Comparison of ENCODE assay signal across 9 mouse cellular contexts in genomic region chr7:4899649-4900522, GRCm38 (mm10). TPM values are rescaled to one million over a fixed set of nuclear protein-coding genes. Genes with fewer than 3 reads are reported as not detected.
DNase-seq lines count a peak whose midpoint lies in the region; ATAC-seq and TF ChIP-seq lines count a peak whose summit lies in the region.
"Had no signal": no experiment of that assay in that cellular context is flagged by ENCODE, and none has a peak within 500 bp of the region (broad histone marks: within the 10 kb centered on the region; RNA-seq: fewer than 3 reads in every experiment).

No protein-coding gene starts in this region.

- H3K4me3 ChIP-seq in ES-E14 (ENCODE audit: insufficient read depth in 1 of 2, low read depth in 1 of 2, low read length in 2 of 2, poor library complexity in 1 of 2, severe bottlenecking in 1 of 2): peak overlapping the region; percentile 47 to 59
- H3K4me3 ChIP-seq in forebrain, embryonic 13.5 days: peak overlapping the region; percentile 25
- peak overlapping the region; percentile 23 for H3K4me3 ChIP-seq in intestine, embryonic 15.5 days (replicated peaks)

- H3K36me3 ChIP-seq in ES-E14 (ENCODE audit: control insufficient read depth, insufficient read depth, low read length, poor library complexity, severe bottlenecking): 0 out of 2 replicates have a peak, but pooled peaks cover 3% of the 10 kb centered on the region
- no peaks in the 10 kb centered on the region for H3K36me3 ChIP-seq in forebrain, embryonic 13.5 days (ENCODE audit: poor library complexity, severe bottlenecking)
- H3K36me3 ChIP-seq in intestine, embryonic 15.5 days: no peaks in the 10 kb centered on the region

- peaks cover 15% of the 10 kb centered on the region; the same call in 1 of the 2 replicates for H3K27me3 ChIP-seq in forebrain, embryonic 13.5 days
- H3K27me3 ChIP-seq in intestine, embryonic 15.5 days (replicated peaks): 0 out of 2 replicates have a peak, but pooled peaks cover 4% of the 10 kb centered on the region

- 6% methylated on average over 19 of the region's 19 CpGs for whole genome bisulfite sequencing in forebrain, embryonic 13.5 days
- WGBS in intestine, embryonic 15.5 days: 9% methylated on average over 19 of the region's 19 CpGs

- H3K27ac ChIP-seq in ES-E14 (ENCODE audit: insufficient read depth, low read depth, low read length, poor library complexity, severe bottlenecking): peak overlapping the region; percentile 80; the same call in 1 of the 2 replicates
- H3K27ac ChIP-seq in forebrain, embryonic 13.5 days: no peak overlapping the region
- no peak overlapping the region for H3K27ac ChIP-seq in intestine, embryonic 15.5 days

- H3K4me1 ChIP-seq in ES-E14 (ENCODE audit: control insufficient read depth in 2 of 2, insufficient read depth in 2 of 2, low read length in 2 of 2, poor library complexity in 1 of 2): peaks cover 6 to 30% of the 10 kb centered on the region in 2 experiments; a peak in 3 of 4 replicates
- H3K4me1 ChIP-seq in forebrain, embryonic 13.5 days: peaks cover 11% of the 10 kb centered on the region
- peaks cover 6% of the 10 kb centered on the region; the same call in 1 of the 2 replicates for H3K4me1 ChIP-seq in intestine, embryonic 15.5 days (replicated peaks)

- DNase-seq in frontal cortex, postnatal 14 days (ENCODE audit: low spot score in 2 of 2): no peak
- no peak for DNase-seq in ES-E14 (ENCODE audit: low read depth, low spot score)
- DNase-seq in ovary, postnatal 36 days (ENCODE audit: low spot score): no peak
- DNase-seq in layer of hippocampus, adult 8-10 months (ENCODE audit: low spot score in 2 of 2): no peak

- peak overlapping the region; percentile 54 for H3K4me2 ChIP-seq in forebrain, embryonic 13.5 days
- H3K4me2 ChIP-seq in intestine, embryonic 15.5 days (replicated peaks): peak overlapping the region; percentile 54

- peak overlapping the region; percentile 69; the same call in 1 of the 2 replicates for H3K9ac ChIP-seq in ES-E14 (ENCODE audit: insufficient read depth, low read depth, low read length, poor library complexity, severe bottlenecking)
- peak overlapping the region; percentile 45 for H3K9ac ChIP-seq in forebrain, embryonic 13.5 days
- H3K9ac ChIP-seq in intestine, embryonic 15.5 days: no peak overlapping the region

- no peaks in the 10 kb centered on the region for H3K9me3 ChIP-seq in ES-E14 (ENCODE audit: control insufficient read depth, insufficient read depth, low read depth, low read length)
- no peaks in the 10 kb centered on the region for H3K9me3 ChIP-seq in forebrain, embryonic 13.5 days (replicated peaks)
- peaks cover 3% of the 10 kb centered on the region; the same call in 1 of the 2 replicates for H3K9me3 ChIP-seq in intestine, embryonic 15.5 days

- peak; percentile 73; the same call in 1 of the 2 replicates for ATAC-seq in frontal cortex, adult (ENCODE audit: low TSS enrichment)
- peak; percentile 60 for ATAC-seq in forebrain, embryonic 13.5 days
- peak; percentile 58 for ATAC-seq in intestine, embryonic 15.5 days
- ATAC-seq in megakaryocyte progenitor cell, adult 5-6 weeks (replicated peaks; ENCODE audit: poor library complexity): peak; percentile 69

- in situ Hi-C loops in ES-E14 (cut with MboI; ENCODE audit: low sequenced_read_pairs in 2 of 2, unreplicated experiment in 2 of 2): no loop called here

TF ChIP-seq in ES-E14, 5 proteins besides CTCF, POLR2A, EP300 and RAD21:
- TF ChIP-seq HCFC1 (IDR thresholded peaks at IDR 0.05; ENCODE audit: borderline replicate concordance, insufficient read depth, low read length) (no peak), CHD2 (IDR thresholded peaks at IDR 0.05; ENCODE audit: low read depth, low read length) (no peak), MAFK (IDR thresholded peaks at IDR 0.05; ENCODE audit: insufficient read depth, low read depth, low read length) (no peak), ZC3H11A (IDR thresholded peaks at IDR 0.05; ENCODE audit: borderline replicate concordance, low read depth, low read length) (no peak), ZNF384 (IDR thresholded peaks at IDR 0.05; ENCODE audit: low read depth, low read length) (no peak)
TF ChIP-seq in ES-E14: peak in this region for 0.

RNA-seq across cellular contexts. Expression of gene Gm36210, which starts 6.4 kb away (rescaled TPM):
- total RNA-seq in ES-E14 (2012; rRNA removed): 1.6 and 2.2 TPM in 2 replicates
- polyA plus RNA-seq in forebrain, embryonic 13.5 days (2015; fragmentation: Nextera tagmentation; extraction: Ambion mirVana): 0.26 and 0.45 TPM in 2 replicates
- polyA plus RNA-seq in intestine, embryonic 15.5 days (2015; fragmentation: Nextera tagmentation; extraction: Ambion mirVana): not detected in 2 replicates
- total RNA-seq in megakaryocyte progenitor cell, adult 5-6 weeks (2015): not detected in 2 replicates
- not detected in 2 replicates for total RNA-seq in megakaryocyte progenitor cell, adult 5-6 weeks (2017)
- under 1 TPM; 0.29 to 0.77 (median 0.39) TPM for total RNA-seq in layer of hippocampus, adult 8-10 months (2022)
- polyA plus RNA-seq: gonadal fat pad, adult 2 months had no signal

RNA-seq across cellular contexts. Expression of gene Zfp628, which starts 15.1 kb away (rescaled TPM):
- 4.0 and 4.3 TPM in 2 replicates for total RNA-seq in ES-E14 (2012; rRNA removed)
- 4.3 and 4.5 TPM in 2 replicates for polyA plus RNA-seq in forebrain, embryonic 13.5 days (2015; fragmentation: Nextera tagmentation; extraction: Ambion mirVana)
- 2.9 and 3.4 TPM in 2 replicates for polyA plus RNA-seq in intestine, embryonic 15.5 days (2015; fragmentation: Nextera tagmentation; extraction: Ambion mirVana)
- total RNA-seq in megakaryocyte progenitor cell, adult 5-6 weeks (2015): 7.4 and 8.0 TPM in 2 replicates
- 1.9 and 2.7 TPM in 2 replicates for total RNA-seq in megakaryocyte progenitor cell, adult 5-6 weeks (2017)
- total RNA-seq in layer of hippocampus, adult 8-10 months (2022): 10 to 100 TPM; 13.0 to 15.3 (median 13.9) TPM

RNA-seq across cellular contexts. Expression of gene Nat14, which starts 21.9 kb away (rescaled TPM):
- 1.2 and 1.7 TPM in 2 replicates for total RNA-seq in ES-E14 (2012; rRNA removed)
- polyA plus RNA-seq in forebrain, embryonic 13.5 days (2015; fragmentation: Nextera tagmentation; extraction: Ambion mirVana): 21.2 and 24.9 TPM in 2 replicates
- 3.0 and 3.5 TPM in 2 replicates for polyA plus RNA-seq in intestine, embryonic 15.5 days (2015; fragmentation: Nextera tagmentation; extraction: Ambion mirVana)
- 0.20 and 0.64 TPM in 2 replicates for total RNA-seq in megakaryocyte progenitor cell, adult 5-6 weeks (2015)
- not detected in 2 replicates for total RNA-seq in megakaryocyte progenitor cell, adult 5-6 weeks (2017)
- total RNA-seq in layer of hippocampus, adult 8-10 months (2022): 100 to 1,000 TPM in 2 of 4 experiments, 10 to 100 TPM in 2; 89.9 to 111 (median 102) TPM

RNA-seq across cellular contexts. Expression of gene Isoc2a, which starts 22.9 kb away (rescaled TPM):
- total RNA-seq in ES-E14 (2012; rRNA removed): 13.0 and 16.1 TPM in 2 replicates
- 0.63 and 0.77 TPM in 2 replicates for polyA plus RNA-seq in forebrain, embryonic 13.5 days (2015; fragmentation: Nextera tagmentation; extraction: Ambion mirVana)
- 0.68 and 1.0 TPM in 2 replicates for polyA plus RNA-seq in intestine, embryonic 15.5 days (2015; fragmentation: Nextera tagmentation; extraction: Ambion mirVana)
- 2.4 and 3.1 TPM in 2 replicates for total RNA-seq in megakaryocyte progenitor cell, adult 5-6 weeks (2015)
- 7.3 and 8.7 TPM in 2 replicates for total RNA-seq in megakaryocyte progenitor cell, adult 5-6 weeks (2017)
- 10 to 100 TPM; 13.7 to 16.0 (median 14.2) TPM for total RNA-seq in layer of hippocampus, adult 8-10 months (2022)

RNA-seq across cellular contexts. Expression of gene Ssc5d, which starts 25.7 kb away (rescaled TPM):
- 0.94 and 1.3 TPM in 2 replicates for total RNA-seq in ES-E14 (2012; rRNA removed)
- polyA plus RNA-seq in forebrain, embryonic 13.5 days (2015; fragmentation: Nextera tagmentation; extraction: Ambion mirVana): 0.23 and 0.30 TPM in 2 replicates
- polyA plus RNA-seq in intestine, embryonic 15.5 days (2015; fragmentation: Nextera tagmentation; extraction: Ambion mirVana): 2.7 and 3.5 TPM in 2 replicates
- total RNA-seq in megakaryocyte progenitor cell, adult 5-6 weeks (2015): not detected in 2 replicates
- 0.10 TPM in 1 of 2 replicates, not detected in the other for total RNA-seq in megakaryocyte progenitor cell, adult 5-6 weeks (2017)
- total RNA-seq in layer of hippocampus, adult 8-10 months (2022): 1 to 10 TPM; 2.8 to 5.1 (median 4.2) TPM

Comparison
In these comparisons a context has a peak if more than half of its experiments do, and no peak if none do; other contexts are left out.
1. RNA of gene Nat14, which starts 21.9 kb away (total RNA-seq): 89.9 to 111 TPM in layer of hippocampus, adult 8-10 months; 1.2 to 1.7 TPM in ES-E14 and 0.20 to 0.64 TPM in megakaryocyte progenitor cell, adult 5-6 weeks; every median in the first group is over 10 times any median in the second.
2. Peak in every context shown above with its lines, with median percentiles within 50 percentile points of each other: ATAC-seq and H3K4me3 ChIP-seq.